Mouse (Mus musculus): ENCODE results near the gene Atg2b. TPM values are rescaled to one million over a fixed set of nuclear protein-coding genes. Genes with fewer than 3 reads are reported as not detected.

The Atg2b gene
- total RNA-seq (2014; rRNA removed) (36.9 and 41.2 TPM in 2 replicates), polyA plus RNA-seq (2015; fragmentation: Nextera tagmentation; extraction: Ambion mirVana) (5.6 and 8.3 TPM in 2 replicates)

DNA sequence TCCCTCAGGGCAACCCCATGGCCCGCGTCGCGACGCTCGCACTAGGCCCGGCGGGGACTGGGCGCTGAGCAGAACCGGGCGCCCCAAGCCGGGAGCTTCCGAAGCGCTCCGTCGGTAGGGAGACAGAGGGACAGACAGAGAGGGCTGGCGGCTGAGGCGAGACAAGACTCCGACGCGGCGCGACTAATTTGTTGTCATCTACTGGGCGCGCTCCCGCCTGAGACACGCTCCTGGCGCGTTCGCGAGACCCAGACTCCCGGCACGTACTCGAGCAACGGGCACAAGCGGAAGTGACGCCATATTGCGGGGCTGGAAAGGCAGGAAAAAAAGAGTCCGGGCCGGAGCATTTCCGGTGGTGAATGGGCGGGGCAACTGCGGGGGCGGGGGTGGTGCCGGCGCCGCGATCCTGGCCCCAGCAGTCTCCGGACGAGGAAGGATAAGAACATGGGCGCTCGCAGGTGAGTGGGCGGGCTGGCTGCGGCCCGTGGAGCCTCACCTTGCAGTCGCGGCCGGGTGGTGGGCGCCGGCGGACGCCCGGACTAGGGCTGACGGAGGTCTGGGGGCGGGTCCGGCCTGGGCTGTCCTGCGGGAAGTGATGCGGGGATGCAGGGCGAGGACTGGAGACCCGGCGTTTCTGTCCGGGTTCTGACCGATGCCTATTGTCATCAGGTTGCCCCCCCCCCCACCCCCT is at the start of gene Atg2b:
Gene Atg2b, minus strand, starts transcription at position 211 of the 691 bp plus-strand sequence.
- DNase-seq (peak; percentile 99), ATAC-seq (peak; percentile 94)
- Histone ChIP-seq H3K4me1 (ENCODE audit: insufficient read depth) (peaks cover 12% of the 10 kb centered on the region), H3K9me3 (ENCODE audit: low read length) (no peaks in the 10 kb centered on the region), H3K36me3 (ENCODE audit: insufficient read depth) (0 out of 2 replicates have a peak, but pooled peaks cover 5% of the 10 kb centered on the region), H3K4me2 (ENCODE audit: low read depth) (peak within 1 kb of the TSS; percentile 75), H3K27ac (ENCODE audit: low read depth, low read length) (peak within 1 kb of the TSS; percentile 87), H3K4me3 (ENCODE audit: low read depth, low read length) (peak within 1 kb of the TSS; percentile 97), H3K27me3 (ENCODE audit: insufficient read depth, low read length) (no peaks in the 10 kb centered on the region), H3K9ac (peak within 1 kb of the TSS; percentile 70)
- WGBS, result 2% methylated on average over 73 of the region's 73 CpGs
- TF ChIP-seq CTCF (IDR thresholded peaks at IDR 0.05; ENCODE audit: low read depth), result no peak

DNA sequence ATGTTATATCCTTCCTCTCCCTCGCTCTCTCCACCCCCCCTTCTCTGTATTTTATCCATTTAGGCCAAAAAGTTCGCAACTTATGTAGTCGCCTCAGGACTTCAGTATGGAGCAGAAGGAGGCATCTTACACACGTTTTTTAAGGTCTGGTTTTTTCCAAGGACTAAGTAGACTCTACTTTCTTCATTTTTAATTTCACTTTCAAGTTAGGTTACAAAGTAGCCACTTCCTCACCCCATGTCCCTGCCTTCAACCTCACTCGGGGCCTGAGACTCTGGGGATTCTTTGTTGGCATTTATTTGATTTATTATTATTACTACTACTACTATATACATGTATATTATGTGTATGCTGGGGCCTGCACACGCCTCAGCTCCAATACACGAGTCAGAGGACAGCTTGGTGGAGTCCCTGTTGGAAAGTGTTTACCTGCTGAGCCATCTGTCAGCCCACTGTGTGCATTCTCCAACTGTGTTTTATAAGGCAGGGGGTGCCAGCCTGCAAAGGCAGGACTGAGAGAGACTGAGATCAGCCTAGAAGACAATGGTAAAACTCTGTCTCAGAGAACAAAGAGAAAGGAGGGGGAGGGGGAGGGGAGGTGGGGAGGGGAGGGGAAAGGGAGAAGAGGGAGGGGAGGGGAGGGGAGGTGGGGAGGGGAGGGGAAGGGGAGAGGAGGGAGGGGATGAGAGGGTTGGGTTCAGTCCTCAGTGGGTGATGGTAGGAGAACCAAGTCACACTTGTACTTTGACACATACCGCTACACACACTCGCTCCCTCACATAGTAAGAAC is 48.6 kb upstream of the Atg2b start:
- Histone ChIP-seq H3K27ac (ENCODE audit: low read depth, low read length) (no peak overlapping the region), H3K9me3 (ENCODE audit: low read length) (no peaks in the 10 kb centered on the region), H3K9ac (no peak overlapping the region), H3K4me1 (ENCODE audit: insufficient read depth) (no peaks in the 10 kb centered on the region), H3K4me2 (ENCODE audit: low read depth) (no peak overlapping the region), H3K27me3 (ENCODE audit: insufficient read depth, low read length) (no peaks in the 10 kb centered on the region), H3K36me3 (ENCODE audit: insufficient read depth) (no peaks in the 10 kb centered on the region), H3K4me3 (ENCODE audit: low read depth, low read length) (no peak overlapping the region)
- no peak for DNase-seq
- no peak for TF ChIP-seq CTCF (IDR thresholded peaks at IDR 0.05; ENCODE audit: low read depth)
- no peak for ATAC-seq
- WGBS, result 75% methylated on average over 9 of the region's 9 CpGs

DNA sequence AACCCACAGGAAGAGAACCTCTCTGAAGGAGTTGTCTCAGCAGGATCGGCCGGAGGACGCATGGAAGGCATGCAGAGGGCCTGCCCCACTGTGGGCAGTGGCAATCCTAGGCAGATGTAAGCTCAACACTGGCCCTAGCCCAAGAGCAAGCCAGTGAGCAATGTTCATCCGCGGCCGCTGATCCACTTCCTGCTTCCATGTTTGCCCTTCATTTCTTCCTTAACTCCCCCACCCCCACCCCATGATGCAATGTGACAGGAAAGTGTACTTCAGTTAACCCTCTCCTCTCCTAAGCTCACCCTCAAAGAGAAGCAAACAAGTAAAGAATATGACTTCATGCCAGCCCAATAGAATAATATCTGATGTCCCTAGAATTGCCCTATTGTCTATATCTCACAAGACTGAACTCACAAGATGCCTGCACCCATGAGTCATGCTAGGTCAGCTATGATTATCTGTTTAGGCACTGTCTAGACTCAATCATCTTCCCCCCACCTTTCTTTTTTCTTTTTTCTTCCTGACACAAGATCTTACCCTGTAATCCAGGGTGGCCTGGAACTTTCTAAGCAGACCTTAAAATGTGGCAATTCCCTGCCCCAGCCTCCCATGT is 45.9 kb upstream of the Atg2b start:
- Histone ChIP-seq H3K4me2 (ENCODE audit: low read depth) (no peak overlapping the region), H3K27me3 (ENCODE audit: insufficient read depth, low read length) (no peaks in the 10 kb centered on the region), H3K4me3 (ENCODE audit: low read depth, low read length) (no peak overlapping the region), H3K9me3 (ENCODE audit: low read length) (no peaks in the 10 kb centered on the region), H3K9ac (no peak overlapping the region), H3K36me3 (ENCODE audit: insufficient read depth) (no peaks in the 10 kb centered on the region), H3K27ac (ENCODE audit: low read depth, low read length) (no peak overlapping the region), H3K4me1 (ENCODE audit: insufficient read depth) (no peaks in the 10 kb centered on the region)
- no peak for TF ChIP-seq CTCF (IDR thresholded peaks at IDR 0.05; ENCODE audit: low read depth)
- ATAC-seq, result no peak
- WGBS, result 86% methylated on average over 6 of the region's 6 CpGs
- DNase-seq, result no peak

DNA sequence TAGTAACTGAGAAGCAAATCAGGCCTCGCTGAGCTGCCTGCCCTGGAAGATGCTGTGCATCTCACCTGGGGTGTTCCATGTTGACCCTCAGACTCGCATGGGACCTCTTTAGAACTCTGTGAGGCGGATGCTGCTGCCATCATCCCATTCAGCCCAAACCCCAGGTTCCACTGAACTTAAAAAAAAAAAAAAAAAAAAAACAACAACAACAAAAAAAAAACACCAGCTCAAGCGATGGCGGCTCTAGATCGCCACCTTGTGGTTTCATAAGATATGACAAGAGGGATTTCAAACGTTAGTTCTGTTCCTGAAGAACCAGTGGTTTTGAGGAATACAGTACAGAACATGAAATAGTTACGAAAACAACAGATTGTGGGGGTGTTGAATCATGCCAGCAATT is 43.0 kb upstream of the Atg2b start:
- Histone ChIP-seq H3K4me2 (ENCODE audit: low read depth) (no peak overlapping the region), H3K27me3 (ENCODE audit: insufficient read depth, low read length) (no peaks in the 10 kb centered on the region), H3K4me3 (ENCODE audit: low read depth, low read length) (no peak overlapping the region), H3K9me3 (ENCODE audit: low read length) (no peaks in the 10 kb centered on the region), H3K9ac (no peak overlapping the region), H3K36me3 (ENCODE audit: insufficient read depth) (no peaks in the 10 kb centered on the region), H3K4me1 (ENCODE audit: insufficient read depth) (no peaks in the 10 kb centered on the region), H3K27ac (ENCODE audit: low read depth, low read length) (no peak overlapping the region)
- peak; percentile 67 for DNase-seq
- 26% methylated on average over 8 of the region's 8 CpGs for WGBS
- ATAC-seq, result no peak
- TF ChIP-seq CTCF (IDR thresholded peaks at IDR 0.05; ENCODE audit: low read depth), result peak; percentile 80

DNA sequence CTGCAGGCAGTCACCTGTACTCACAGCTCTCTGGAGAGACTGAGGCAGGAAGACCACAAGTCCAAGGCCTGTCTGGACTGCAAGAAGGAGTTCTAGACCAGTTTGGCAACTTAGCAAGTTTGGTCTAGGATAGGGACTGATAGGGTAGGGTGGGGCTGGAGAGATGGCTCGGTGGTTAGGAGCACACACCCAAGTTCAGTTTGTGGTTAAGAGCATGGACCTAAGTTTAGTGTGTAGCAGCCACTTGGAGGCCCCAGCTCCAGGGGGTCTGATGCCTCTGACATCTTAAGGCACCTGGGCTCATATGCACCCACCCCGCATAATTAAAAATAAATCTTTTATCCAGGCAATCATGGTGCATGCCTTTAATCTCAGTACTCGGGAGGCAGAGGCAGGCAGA is 42.3 kb upstream of the Atg2b start:
- H3K4me1 ChIP-seq (ENCODE audit: insufficient read depth), result no peaks in the 10 kb centered on the region
- no peak for TF ChIP-seq CTCF (IDR thresholded peaks at IDR 0.05; ENCODE audit: low read depth)
- H3K9me3 ChIP-seq (ENCODE audit: low read length), result no peaks in the 10 kb centered on the region
- H3K27me3 ChIP-seq (ENCODE audit: insufficient read depth, low read length), result no peaks in the 10 kb centered on the region
- H3K4me2 ChIP-seq (ENCODE audit: low read depth), result no peak overlapping the region
- WGBS, result 91% methylated on average over 3 of the region's 3 CpGs
- H3K9ac ChIP-seq, result no peak overlapping the region
- no peak for DNase-seq
- H3K27ac ChIP-seq (ENCODE audit: low read depth, low read length), result no peak overlapping the region
- ATAC-seq, result no peak
- H3K36me3 ChIP-seq (ENCODE audit: insufficient read depth), result no peaks in the 10 kb centered on the region
- no peak overlapping the region for H3K4me3 ChIP-seq (ENCODE audit: low read depth, low read length)

DNA sequence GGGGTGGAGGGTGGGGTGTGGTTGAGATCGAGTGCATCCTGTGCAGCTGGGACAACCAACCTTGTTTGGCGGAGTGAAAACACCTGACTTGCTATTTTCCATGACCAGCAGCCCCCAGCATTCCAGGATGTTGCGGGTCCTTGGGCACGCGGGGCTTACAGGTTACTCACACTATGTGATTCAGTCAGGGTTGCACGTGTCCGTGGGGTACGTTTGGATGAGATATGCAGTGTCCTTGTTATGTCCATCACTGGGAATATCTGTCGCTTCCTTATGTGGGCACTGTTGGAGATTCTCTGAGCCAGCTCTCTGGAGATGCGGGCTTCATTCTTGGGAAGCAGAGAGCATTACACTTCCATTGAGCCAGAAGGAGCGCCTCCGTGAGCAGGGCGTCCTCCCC is 40.7 kb upstream of the Atg2b start:
- TF ChIP-seq CTCF (IDR thresholded peaks at IDR 0.05; ENCODE audit: low read depth), result no peak
- H3K4me3 ChIP-seq (ENCODE audit: low read depth, low read length), result no peak overlapping the region
- H3K4me1 ChIP-seq (ENCODE audit: insufficient read depth), result 0 out of 2 replicates have a peak, but pooled peaks cover 4% of the 10 kb centered on the region
- ATAC-seq, result no peak
- no peak overlapping the region for H3K4me2 ChIP-seq (ENCODE audit: low read depth)
- no peaks in the 10 kb centered on the region for H3K27me3 ChIP-seq (ENCODE audit: insufficient read depth, low read length)
- H3K9me3 ChIP-seq (ENCODE audit: low read length), result no peaks in the 10 kb centered on the region
- no peak overlapping the region for H3K9ac ChIP-seq
- 75% methylated on average over 13 of the region's 13 CpGs for WGBS
- H3K27ac ChIP-seq (ENCODE audit: low read depth, low read length), result no peak overlapping the region
- no peak for DNase-seq
- H3K36me3 ChIP-seq (ENCODE audit: insufficient read depth), result no peaks in the 10 kb centered on the region

Measured in forebrain, postnatal 0 days (tissue).